Comparison of ENCODE assay signal across 8 mouse cellular contexts in genomic region chr7:126528166-126528577, GRCm38 (mm10). TPM values are rescaled to one million over a fixed set of nuclear protein-coding genes. Genes with fewer than 3 reads are reported as not detected.
DNase-seq lines count a peak whose midpoint lies in the region; ATAC-seq and TF ChIP-seq lines count a peak whose summit lies in the region.

No protein-coding gene starts in this region.

- ATAC-seq in granulocyte monocyte progenitor cell, adult 5-6 weeks (replicated peaks; ENCODE audit: poor library complexity, severe bottlenecking) = peak; percentile 62
- ATAC-seq in midbrain, embryonic 16.5 days = peak; percentile 51; the same call in 1 of the 2 replicates

- no peaks in the 10 kb centered on the region for H3K4me1 ChIP-seq in cerebellum, adult 2 months (ENCODE audit: control insufficient read depth, insufficient read depth, low read length)
- peaks cover 4% of the 10 kb centered on the region for H3K4me1 ChIP-seq in midbrain, embryonic 16.5 days (ENCODE audit: control insufficient read depth, insufficient read depth, low read length)

- peak; percentile 51; the same call in 1 of the 2 replicates for TF ChIP-seq CTCF in cerebellum, adult 2 months (IDR thresholded peaks at IDR 0.05; ENCODE audit: borderline replicate concordance, insufficient read depth, low read depth, low read length)

- H3K4me3 ChIP-seq in cerebellum, adult 2 months (replicated peaks; ENCODE audit: insufficient read depth, low read depth, low read length) = no peak overlapping the region
- H3K4me3 ChIP-seq in midbrain, embryonic 16.5 days (ENCODE audit: low read depth, low read length) = no peak overlapping the region

- H3K36me3 ChIP-seq in midbrain, embryonic 16.5 days (ENCODE audit: control insufficient read depth, insufficient read depth, low read length) = no peaks in the 10 kb centered on the region

- H3K9ac ChIP-seq in midbrain, embryonic 16.5 days (ENCODE audit: low read depth, low read length) = peak overlapping the region; percentile 62

- no peak overlapping the region for H3K27ac ChIP-seq in cerebellum, adult 2 months (ENCODE audit: insufficient read depth, low read length)
- H3K27ac ChIP-seq in midbrain, embryonic 16.5 days (ENCODE audit: low read length) = peak overlapping the region; percentile 72

- DNase-seq in cerebellum, adult 2 months = peak; percentile 33
- DNase-seq in cerebellum, adult 9-11 months = no peak
- DNase-seq in 416B (ENCODE audit: low read depth) = peak; percentile 76
- DNase-seq in c-Kit-negative CD71-positive TER-119-positive erythroid progenitor cells, embryonic 14.5 days (ENCODE audit: low read depth, low spot score) = peak; percentile 13
- peak; percentile 32 to 47 for DNase-seq in kidney, postnatal 36 days
- no peak for DNase-seq in ovary, postnatal 36 days (ENCODE audit: low spot score)

- no peaks in the 10 kb centered on the region for H3K27me3 ChIP-seq in cerebellum, adult 2 months (ENCODE audit: control insufficient read depth, insufficient read depth, low read length)
- H3K27me3 ChIP-seq in midbrain, embryonic 16.5 days (ENCODE audit: control insufficient read depth, insufficient read depth, low read depth, low read length) = no peaks in the 10 kb centered on the region

- H3K9me3 ChIP-seq in midbrain, embryonic 16.5 days (replicated peaks; ENCODE audit: control insufficient read depth, low read length, poor library complexity, severe bottlenecking) = no peaks in the 10 kb centered on the region

- TF ChIP-seq POLR2A in cerebellum, adult 2 months (IDR thresholded peaks at IDR 0.05; ENCODE audit: borderline replicate concordance, insufficient read depth, low read length) = no peak

- peak overlapping the region; percentile 20 for H3K4me2 ChIP-seq in midbrain, embryonic 16.5 days (ENCODE audit: low read length)

- WGBS in cerebellum, adult 2 months = 2% methylated on average over 1 of the region's 1 CpGs
- WGBS in midbrain, embryonic 16.5 days = 0% methylated on average over 1 of the region's 1 CpGs

RNA-seq across cellular contexts. Expression of gene Atxn2l, which starts 24.9 kb away (rescaled TPM):
- polyA plus RNA-seq in cerebellum, adult 2 months (2012; rRNA removed) = 139 and 154 TPM in 2 replicates
- total RNA-seq in granulocyte monocyte progenitor cell, adult 5-6 weeks (2014; fragmentation: Nextera tagmentation) = 102 and 130 TPM in 2 replicates
- 27.4 and 28.9 TPM in 2 replicates for total RNA-seq in granulocyte monocyte progenitor cell, adult 5-6 weeks (2017)
- polyA plus RNA-seq in midbrain, embryonic 16.5 days (2015; fragmentation: Nextera tagmentation; extraction: Ambion mirVana) = 66.9 and 68.8 TPM in 2 replicates

RNA-seq across cellular contexts. Expression of gene Eif3c, which starts 38.0 kb away (rescaled TPM):
- polyA plus RNA-seq in cerebellum, adult 2 months (2012; rRNA removed) = 115 and 116 TPM in 2 replicates
- 188 and 206 TPM in 2 replicates for total RNA-seq in granulocyte monocyte progenitor cell, adult 5-6 weeks (2014; fragmentation: Nextera tagmentation)
- 229 and 239 TPM in 2 replicates for total RNA-seq in granulocyte monocyte progenitor cell, adult 5-6 weeks (2017)
- polyA plus RNA-seq in midbrain, embryonic 16.5 days (2015; fragmentation: Nextera tagmentation; extraction: Ambion mirVana) = 177 and 184 TPM in 2 replicates

RNA-seq across cellular contexts. Expression of gene Tufm, which starts 41.0 kb away (rescaled TPM):
- polyA plus RNA-seq in cerebellum, adult 2 months (2012; rRNA removed) = 123 and 124 TPM in 2 replicates
- 85.3 and 101 TPM in 2 replicates for total RNA-seq in granulocyte monocyte progenitor cell, adult 5-6 weeks (2014; fragmentation: Nextera tagmentation)
- 75.5 and 86.7 TPM in 2 replicates for total RNA-seq in granulocyte monocyte progenitor cell, adult 5-6 weeks (2017)
- polyA plus RNA-seq in midbrain, embryonic 16.5 days (2015; fragmentation: Nextera tagmentation; extraction: Ambion mirVana) = 121 and 127 TPM in 2 replicates

RNA-seq across cellular contexts. Expression of gene Sh2b1, which starts 52.9 kb away (rescaled TPM):
- 69.0 and 69.5 TPM in 2 replicates for polyA plus RNA-seq in cerebellum, adult 2 months (2012; rRNA removed)
- 35.9 and 58.3 TPM in 2 replicates for total RNA-seq in granulocyte monocyte progenitor cell, adult 5-6 weeks (2014; fragmentation: Nextera tagmentation)
- 15.6 and 17.3 TPM in 2 replicates for total RNA-seq in granulocyte monocyte progenitor cell, adult 5-6 weeks (2017)
- polyA plus RNA-seq in midbrain, embryonic 16.5 days (2015; fragmentation: Nextera tagmentation; extraction: Ambion mirVana) = 76.8 and 79.6 TPM in 2 replicates

RNA-seq across cellular contexts. Expression of gene Apobr, which starts 56.6 kb away (rescaled TPM):
- 0.87 and 0.98 TPM in 2 replicates for polyA plus RNA-seq in cerebellum, adult 2 months (2012; rRNA removed)
- 2.1 and 3.9 TPM in 2 replicates for total RNA-seq in granulocyte monocyte progenitor cell, adult 5-6 weeks (2014; fragmentation: Nextera tagmentation)
- 4.2 and 6.2 TPM in 2 replicates for total RNA-seq in granulocyte monocyte progenitor cell, adult 5-6 weeks (2017)
- polyA plus RNA-seq in midbrain, embryonic 16.5 days (2015; fragmentation: Nextera tagmentation; extraction: Ambion mirVana) = 0.31 TPM in 2 replicates

Comparison
In these comparisons a context has a peak if more than half of its experiments do, and no peak if none do; other contexts are left out.
1. DNase-seq: peak in cerebellum, adult 2 months (2 of 2), 416B (single experiment), c-Kit-negative CD71-positive TER-119-positive erythroid progenitor cells, embryonic 14.5 days (single experiment) and kidney, postnatal 36 days (2 of 2); none in cerebellum, adult 9-11 months (single experiment) and ovary, postnatal 36 days (single experiment).